In the genomic region with DNA sequence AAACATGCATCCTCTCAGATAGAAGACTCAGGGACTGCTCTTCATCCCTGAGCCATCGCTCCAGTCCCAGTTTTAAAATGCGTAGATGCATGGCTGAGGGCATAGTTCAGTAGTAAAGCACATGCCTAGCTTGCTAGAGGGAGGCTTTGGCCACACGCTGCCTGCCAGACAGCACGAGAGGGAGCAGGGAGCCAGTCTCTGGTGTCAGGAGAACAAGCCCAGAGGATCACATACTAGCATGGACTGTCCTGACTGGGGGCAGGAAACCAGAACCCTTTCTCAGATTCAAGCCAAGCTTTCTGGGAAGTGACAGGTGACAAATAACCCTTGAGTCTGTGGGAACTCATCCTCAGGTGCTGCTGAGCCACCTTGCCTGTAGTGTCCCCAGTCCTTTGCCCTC, we compare ENCODE assay signal across 23 mouse cellular contexts. TPM values are rescaled to one million over a fixed set of nuclear protein-coding genes. Genes with fewer than 3 reads are reported as not detected.
"Had no signal": no experiment of that assay in that cellular context is flagged by ENCODE, and none has a peak within 500 bp of the region (broad histone marks: within the 10 kb centered on the region; RNA-seq: fewer than 3 reads in every experiment).

No protein-coding gene starts in this region.

- ATAC-seq: hindbrain, embryonic 16.5 days; inflammation-experienced regulatory T-cells, adult 6 months; intestine, embryonic 15.5 days; intestine, postnatal 0 days had no signal

- H3K27me3 ChIP-seq: heart, embryonic 12.5 days; hindbrain, embryonic 12.5 days; intestine, embryonic 15.5 days; limb, embryonic 12.5 days; liver, embryonic 13.5 days had no signal

- H3K27ac ChIP-seq: heart, embryonic 10.5 days; hindbrain, embryonic 10.5 days; hindbrain, embryonic 12.5 days; hindbrain, embryonic 14.5 days; intestine, embryonic 15.5 days; layer of hippocampus, adult 2 months; left cerebral cortex, adult 2 months; limb, embryonic 10.5 days; limb, embryonic 12.5 days; liver, embryonic 13.5 days had no signal

- H3K4me2 ChIP-seq: heart, embryonic 12.5 days; hindbrain, embryonic 12.5 days; hindbrain, embryonic 14.5 days; intestine, embryonic 15.5 days; limb, embryonic 12.5 days; liver, embryonic 11.5 days; liver, embryonic 13.5 days had no signal

- H3K4me1 ChIP-seq: heart, embryonic 10.5 days; heart, embryonic 12.5 days; hindbrain, embryonic 12.5 days; intestine, embryonic 15.5 days; liver, embryonic 13.5 days had no signal

- H3K9ac ChIP-seq: heart, embryonic 12.5 days; hindbrain, embryonic 12.5 days; hindbrain, embryonic 14.5 days; intestine, embryonic 15.5 days; limb, embryonic 12.5 days; liver, embryonic 13.5 days had no signal

- DNase-seq: heart, postnatal 4 days; kidney, adult 18-20 months; kidney, adult 8-10 months; kidney, postnatal 10 days; kidney, postnatal 25 days; kidney, postnatal 4 days; liver; liver, embryonic 13.5 days had no signal

- H3K9me3 ChIP-seq: heart, embryonic 10.5 days; heart, embryonic 12.5 days; hindbrain, embryonic 10.5 days; hindbrain, embryonic 12.5 days; intestine, embryonic 15.5 days; limb, embryonic 10.5 days; limb, embryonic 12.5 days; liver, embryonic 13.5 days had no signal

- H3K4me3 ChIP-seq: heart, embryonic 10.5 days; heart, embryonic 12.5 days; hindbrain, embryonic 10.5 days; hindbrain, embryonic 12.5 days; intestine, embryonic 15.5 days; layer of hippocampus, adult 2 months; left cerebral cortex, adult 2 months; limb, embryonic 10.5 days; limb, embryonic 12.5 days; liver, embryonic 13.5 days had no signal

RNA-seq across cellular contexts. Expression of a gene that starts 11.1 kb away (rescaled TPM):
- total RNA-seq: granulocyte monocyte progenitor cell, adult 5-6 weeks had no signal
